Mouse (Mus musculus): Measurements from ENCODE around the gene Clns1a. TPM values are rescaled to one million over a fixed set of nuclear protein-coding genes. Genes with fewer than 3 reads are reported as not detected.

The Clns1a gene
- polyA plus RNA-seq, 1 experiment from 2014 or later: 96.0 TPM

DNA sequence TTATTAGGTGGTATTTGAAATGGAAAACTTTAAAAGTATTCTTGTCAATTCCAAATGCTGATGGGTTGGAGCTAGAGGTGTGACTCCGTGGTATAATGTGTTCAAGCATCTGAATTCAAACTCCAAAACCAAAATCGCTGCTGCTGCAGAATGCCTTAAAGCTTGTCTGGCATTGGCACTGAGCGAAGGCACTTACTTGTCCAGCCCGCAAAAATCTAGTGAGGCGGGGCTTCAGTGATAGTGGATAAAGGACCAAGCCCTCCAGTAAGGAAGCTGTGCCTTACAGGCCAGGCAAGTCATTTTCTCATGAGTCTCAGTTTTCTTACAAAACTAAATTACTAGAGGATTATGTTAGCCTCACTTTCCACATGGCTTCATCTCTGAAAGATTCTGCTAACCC lies 11.4 kb downstream of the Clns1a start:
- Histone ChIP-seq H3K27me3 (replicated peaks) (no peaks in the 10 kb centered on the region), H3K9me3 (no peaks in the 10 kb centered on the region), H3K27ac (replicated peaks) (no peak overlapping the region), H3K9ac (no peak overlapping the region), H3K4me3 (no peak overlapping the region), H3K4me2 (no peak overlapping the region), H3K36me3 (peaks cover 26% of the 10 kb centered on the region), H3K4me1 (peaks cover 18% of the 10 kb centered on the region)
- no peak for ATAC-seq (ENCODE audit: extremely low read depth, insufficient number of reproducible peaks, low FRiP score, low TSS enrichment)
- 66% methylated on average over 5 of the region's 5 CpGs for WGBS

DNA sequence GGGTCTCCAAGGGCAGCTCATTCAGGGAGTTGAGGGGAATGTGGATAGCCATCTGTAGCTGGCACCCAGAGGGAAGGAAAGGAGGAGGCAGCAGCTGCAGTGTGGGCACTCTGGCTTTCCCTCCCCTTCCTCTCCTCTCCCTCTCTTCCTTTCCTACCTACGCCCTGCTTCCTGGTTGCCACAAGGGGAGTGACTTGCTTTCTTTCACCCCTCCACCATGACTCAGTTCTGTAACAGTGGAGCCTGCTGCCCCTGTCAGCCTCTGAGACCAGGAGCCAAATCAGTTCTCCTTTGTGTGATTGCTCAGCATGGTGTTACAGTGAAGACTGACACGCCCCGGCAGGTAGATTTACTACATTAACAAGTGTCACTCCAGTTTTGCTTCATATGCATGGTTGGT lies 12.8 kb downstream of the Clns1a start:
- Histone ChIP-seq H3K9me3 (no peaks in the 10 kb centered on the region), H3K27me3 (replicated peaks) (no peaks in the 10 kb centered on the region), H3K9ac (no peak overlapping the region), H3K4me2 (no peak overlapping the region), H3K36me3 (peaks cover 36% of the 10 kb centered on the region), H3K4me1 (peaks cover 18% of the 10 kb centered on the region), H3K27ac (replicated peaks) (no peak overlapping the region), H3K4me3 (no peak overlapping the region)
- no peak for ATAC-seq (ENCODE audit: extremely low read depth, insufficient number of reproducible peaks, low FRiP score, low TSS enrichment)
- WGBS: 87% methylated on average over 3 of the region's 3 CpGs

DNA sequence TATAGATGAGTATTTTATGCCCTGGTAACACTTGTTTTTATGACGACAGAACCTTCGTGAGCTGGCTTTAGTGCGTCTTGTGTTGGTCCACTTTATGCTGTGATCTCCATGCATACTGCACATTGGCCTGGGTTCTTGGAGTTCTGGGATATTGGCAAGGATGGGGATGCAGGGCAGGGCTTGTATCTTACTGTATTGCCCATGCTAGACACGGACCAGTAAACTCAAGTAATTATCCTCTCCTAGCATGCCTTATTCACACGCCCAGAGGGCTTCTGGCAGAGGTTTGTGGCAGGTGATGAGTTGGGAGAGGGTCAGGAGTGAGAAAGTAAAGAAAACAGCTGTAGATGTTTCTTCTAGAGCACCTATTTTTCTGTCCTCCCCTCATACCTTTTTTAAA lies 18.2 kb downstream of the Clns1a start:
- H3K27me3 ChIP-seq (replicated peaks): no peaks in the 10 kb centered on the region
- H3K9ac ChIP-seq: no peak overlapping the region
- H3K36me3 ChIP-seq: peaks cover 81% of the 10 kb centered on the region
- no peak overlapping the region for H3K4me2 ChIP-seq
- H3K9me3 ChIP-seq: peaks cover 6% of the 10 kb centered on the region; the same call in 1 of the 2 replicates
- 92% methylated on average over 5 of the region's 5 CpGs for WGBS
- H3K4me1 ChIP-seq: no peaks in the 10 kb centered on the region
- no peak overlapping the region for H3K27ac ChIP-seq (replicated peaks)
- H3K4me3 ChIP-seq: no peak overlapping the region
- no peak for ATAC-seq (ENCODE audit: extremely low read depth, insufficient number of reproducible peaks, low FRiP score, low TSS enrichment)

DNA sequence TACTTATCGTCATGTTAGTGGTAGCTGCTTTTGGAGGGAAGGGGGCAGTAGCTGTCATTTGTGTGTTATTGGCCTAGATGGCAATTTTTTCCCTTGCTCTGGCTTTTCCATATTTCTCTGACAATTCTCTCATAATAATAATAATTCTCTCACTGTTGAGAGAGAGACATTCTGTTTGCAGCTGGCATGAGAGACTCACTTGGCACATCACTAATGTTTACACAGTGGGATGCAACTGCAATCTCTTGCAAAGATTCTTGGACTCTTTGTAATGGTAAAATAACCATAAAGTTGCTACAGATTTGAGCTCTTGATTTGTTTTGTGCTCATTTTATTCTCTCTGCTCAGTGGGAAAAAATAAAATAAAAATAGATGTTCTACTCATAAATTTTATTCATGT lies 20.9 kb downstream of the Clns1a start:
- Histone ChIP-seq H3K36me3 (peaks cover 85% of the 10 kb centered on the region), H3K9ac (0 out of 2 replicates have a peak overlapping the region, but pooled peaks have one; percentile 14), H3K27me3 (replicated peaks) (no peaks in the 10 kb centered on the region), H3K4me2 (no peak overlapping the region), H3K4me3 (no peak overlapping the region), H3K4me1 (no peaks in the 10 kb centered on the region), H3K27ac (replicated peaks) (no peak overlapping the region), H3K9me3 (peaks cover 6% of the 10 kb centered on the region; the same call in 1 of the 2 replicates)
- 80% methylated on average over 1 of the region's 1 CpGs for WGBS
- ATAC-seq (ENCODE audit: extremely low read depth, insufficient number of reproducible peaks, low FRiP score, low TSS enrichment): no peak

DNA sequence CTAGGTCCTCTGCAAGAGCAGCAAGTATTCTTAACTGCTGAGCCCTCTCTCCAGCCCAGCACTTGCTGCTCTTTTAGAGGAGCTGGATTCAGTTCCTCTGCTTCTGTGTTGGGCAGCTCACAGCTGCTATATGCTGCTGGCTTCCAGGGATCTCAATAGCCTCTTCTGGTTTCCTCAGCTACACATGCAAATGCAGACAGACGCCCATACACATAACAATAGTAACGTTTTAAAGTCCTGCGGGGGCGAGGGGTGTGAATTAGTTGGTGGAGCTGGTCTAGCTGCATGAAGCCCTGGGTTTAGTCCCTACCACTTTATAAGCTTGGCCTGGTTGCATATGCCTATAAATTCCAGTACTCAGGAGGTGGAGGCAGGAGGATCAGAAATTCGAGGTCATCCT lies 22.6 kb downstream of the Clns1a start:
- Histone ChIP-seq H3K4me2 (no peak overlapping the region), H3K4me1 (no peaks in the 10 kb centered on the region), H3K27ac (replicated peaks) (no peak overlapping the region), H3K27me3 (replicated peaks) (no peaks in the 10 kb centered on the region), H3K36me3 (peaks cover 84% of the 10 kb centered on the region), H3K9me3 (peaks cover 6% of the 10 kb centered on the region; the same call in 1 of the 2 replicates), H3K9ac (no peak overlapping the region), H3K4me3 (no peak overlapping the region)
- no peak for ATAC-seq (ENCODE audit: extremely low read depth, insufficient number of reproducible peaks, low FRiP score, low TSS enrichment)
- WGBS: 82% methylated on average over 5 of the region's 5 CpGs

DNA sequence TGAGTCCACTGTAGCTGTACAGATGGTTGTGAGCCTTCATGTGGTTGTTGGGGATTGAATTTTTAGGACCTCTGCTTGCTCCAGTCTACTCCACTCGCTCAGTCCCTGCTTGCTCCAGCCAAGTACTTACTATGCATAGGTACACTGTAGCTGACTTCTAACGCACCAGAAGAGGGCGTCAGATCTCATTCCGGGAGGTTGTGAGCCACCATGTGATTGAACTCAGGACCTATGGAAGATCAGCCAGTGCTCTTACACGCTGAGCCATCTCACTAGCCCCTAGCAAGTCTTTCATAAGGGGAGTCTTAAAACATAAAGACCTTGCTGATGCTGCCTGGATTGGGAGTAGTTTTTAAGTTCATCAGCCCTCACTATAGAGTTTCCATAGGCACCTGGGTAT lies 23.7 kb downstream of the Clns1a start:
- Histone ChIP-seq H3K4me1 (no peaks in the 10 kb centered on the region), H3K9ac (no peak overlapping the region), H3K4me2 (no peak overlapping the region), H3K27ac (replicated peaks) (no peak overlapping the region), H3K36me3 (peaks cover 82% of the 10 kb centered on the region), H3K9me3 (peaks cover under 1% of the 10 kb centered on the region; the same call in 1 of the 2 replicates), H3K4me3 (no peak overlapping the region), H3K27me3 (replicated peaks) (no peaks in the 10 kb centered on the region)
- 81% methylated on average over 5 of the region's 5 CpGs for WGBS
- no peak for ATAC-seq (ENCODE audit: extremely low read depth, insufficient number of reproducible peaks, low FRiP score, low TSS enrichment)

DNA sequence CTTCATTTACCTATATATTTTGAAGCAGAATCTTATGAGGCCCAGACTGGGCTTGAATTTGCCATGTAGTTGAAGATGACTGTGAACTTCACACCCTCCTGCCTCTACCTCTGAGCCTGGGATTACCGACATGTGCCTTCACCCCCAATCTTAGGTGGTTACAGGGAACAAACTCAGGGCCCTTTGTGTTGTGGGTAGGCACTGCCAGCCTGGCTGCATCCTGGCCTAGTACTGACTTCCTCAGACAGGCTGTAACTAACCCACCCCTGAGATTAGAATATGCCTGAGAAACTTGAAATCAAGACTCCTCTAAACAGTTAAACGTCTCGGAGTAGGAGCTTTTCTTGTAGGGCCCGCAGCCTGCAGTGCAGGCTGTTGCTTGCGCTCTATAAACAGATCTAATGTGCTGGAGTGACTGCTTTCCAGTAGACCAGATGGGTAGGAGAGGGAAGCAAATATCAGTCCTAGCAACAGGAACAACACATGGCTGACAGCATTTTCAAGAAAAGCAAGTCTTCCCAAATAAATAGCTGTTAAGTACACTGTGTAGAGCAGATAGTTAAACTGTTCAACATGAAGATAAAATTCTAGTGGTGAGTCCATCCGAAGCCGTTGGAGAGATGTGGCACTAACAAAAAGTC lies 26.0 kb downstream of the Clns1a start:
- Histone ChIP-seq H3K4me1 (no peaks in the 10 kb centered on the region), H3K36me3 (peaks cover 70% of the 10 kb centered on the region), H3K4me2 (no peak overlapping the region), H3K9ac (no peak overlapping the region), H3K4me3 (no peak overlapping the region), H3K27me3 (replicated peaks) (no peaks in the 10 kb centered on the region), H3K27ac (replicated peaks) (no peak overlapping the region), H3K9me3 (no peaks in the 10 kb centered on the region)
- WGBS: 89% methylated on average over 7 of the region's 7 CpGs
- ATAC-seq (ENCODE audit: extremely low read depth, insufficient number of reproducible peaks, low FRiP score, low TSS enrichment): no peak

DNA sequence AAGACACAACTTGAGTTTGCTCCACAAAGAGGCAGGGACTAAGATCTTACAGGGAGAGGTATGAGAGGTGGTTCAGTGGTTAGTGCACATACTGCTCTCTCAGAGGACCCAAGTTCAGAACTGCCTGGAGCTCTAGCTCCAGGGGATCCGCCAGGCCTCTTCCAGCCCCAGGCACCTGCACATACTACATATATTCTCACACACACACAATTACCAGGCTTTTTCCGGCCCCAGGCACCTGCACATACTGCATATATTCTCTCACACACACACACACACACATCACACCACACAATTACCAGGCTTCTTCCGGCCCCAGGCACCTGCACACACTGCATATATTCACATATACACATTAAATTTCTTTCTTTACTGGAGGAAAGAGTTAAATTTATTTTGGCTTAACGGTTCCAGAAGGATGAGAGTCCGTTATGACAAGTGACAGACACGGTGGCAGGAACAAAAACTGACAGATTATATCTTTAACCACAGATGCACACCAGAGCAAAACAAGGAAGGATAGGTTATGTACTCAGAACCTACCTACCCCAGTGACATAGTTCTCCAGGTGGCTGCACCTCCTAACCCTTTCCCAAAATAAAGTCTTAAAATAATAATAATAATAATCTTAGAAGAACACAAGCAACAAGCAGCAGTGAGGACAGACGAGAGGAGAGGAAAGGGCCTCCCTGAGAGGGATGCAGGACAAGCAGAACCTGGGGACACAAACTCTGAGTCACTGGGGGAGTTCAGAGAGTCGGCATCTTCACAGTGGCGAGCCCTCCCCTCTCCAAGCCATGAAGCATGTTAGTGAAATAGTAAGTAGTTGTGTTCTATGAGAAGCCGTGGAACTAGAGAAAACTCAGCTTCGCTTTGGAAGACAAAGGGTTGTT lies 27.5 kb downstream of the Clns1a start:
- H3K4me1 ChIP-seq: no peaks in the 10 kb centered on the region
- peaks cover 55% of the 10 kb centered on the region for H3K36me3 ChIP-seq
- no peak overlapping the region for H3K4me2 ChIP-seq
- H3K27me3 ChIP-seq (replicated peaks): no peaks in the 10 kb centered on the region
- H3K4me3 ChIP-seq: no peak overlapping the region
- H3K27ac ChIP-seq (replicated peaks): no peak overlapping the region
- WGBS: 86% methylated on average over 11 of the region's 11 CpGs
- H3K9ac ChIP-seq: no peak overlapping the region
- H3K9me3 ChIP-seq: no peaks in the 10 kb centered on the region
- no peak for ATAC-seq (ENCODE audit: extremely low read depth, insufficient number of reproducible peaks, low FRiP score, low TSS enrichment)

DNA sequence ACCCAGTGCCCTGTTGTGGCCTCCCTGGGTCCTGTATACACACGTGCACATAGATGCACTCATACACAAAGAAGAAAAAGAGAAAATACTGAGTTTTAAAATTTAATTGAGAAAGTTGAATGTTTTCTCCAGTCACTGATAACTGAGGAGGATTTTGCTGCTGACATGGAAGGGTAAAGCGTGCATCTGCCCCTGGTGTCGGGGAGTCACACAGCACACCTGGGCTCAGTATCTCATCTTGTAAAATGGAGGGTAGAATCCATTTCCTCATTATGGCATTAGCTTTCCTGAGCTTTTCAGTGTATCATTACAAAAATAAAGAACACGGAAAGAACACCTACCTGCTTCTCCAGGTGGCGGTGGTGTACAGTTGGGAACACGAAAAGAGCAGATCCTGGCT lies 29.0 kb downstream of the Clns1a start:
- peaks cover 2% of the 10 kb centered on the region for H3K4me1 ChIP-seq
- 98% methylated on average over 6 of the region's 6 CpGs for WGBS
- H3K27ac ChIP-seq (replicated peaks): no peak overlapping the region

DNA sequence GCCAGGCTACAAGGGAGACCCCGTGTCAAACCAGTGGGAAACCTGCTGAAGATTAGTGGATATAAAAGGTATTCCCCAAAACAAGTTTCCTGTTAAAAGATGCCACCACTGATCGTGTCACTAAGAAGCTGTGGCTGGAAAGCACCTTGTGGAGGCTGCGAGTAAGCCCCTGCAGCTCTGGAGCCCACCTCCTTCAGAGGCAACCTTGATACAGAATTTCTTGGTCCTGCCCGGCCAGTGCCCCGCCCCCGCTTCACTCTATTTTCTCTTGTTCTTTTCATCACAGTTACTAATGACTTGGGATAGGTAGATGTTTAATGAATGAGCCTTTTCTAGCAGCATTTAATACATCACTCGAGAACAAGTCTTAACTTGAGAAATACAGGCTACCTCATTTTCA lies 29.6 kb downstream of the Clns1a start:
- no peaks in the 10 kb centered on the region for H3K9me3 ChIP-seq
- no peak overlapping the region for H3K27ac ChIP-seq (replicated peaks)
- WGBS: 82% methylated on average over 7 of the region's 7 CpGs
- no peak overlapping the region for H3K4me3 ChIP-seq
- H3K9ac ChIP-seq: no peak overlapping the region
- no peak overlapping the region for H3K4me2 ChIP-seq
- H3K36me3 ChIP-seq: peaks cover 36% of the 10 kb centered on the region
- H3K27me3 ChIP-seq (replicated peaks): no peaks in the 10 kb centered on the region
- ATAC-seq (ENCODE audit: extremely low read depth, insufficient number of reproducible peaks, low FRiP score, low TSS enrichment): no peak
- H3K4me1 ChIP-seq: peaks cover 4% of the 10 kb centered on the region

More for the DNA sequence above, 29.0 kb downstream of the Clns1a start:
- H3K9me3 ChIP-seq: no peaks in the 10 kb centered on the region
- H3K4me2 ChIP-seq: no peak overlapping the region
- no peak overlapping the region for H3K9ac ChIP-seq
- no peaks in the 10 kb centered on the region for H3K27me3 ChIP-seq (replicated peaks)
- no peak for ATAC-seq (ENCODE audit: extremely low read depth, insufficient number of reproducible peaks, low FRiP score, low TSS enrichment)
- H3K4me3 ChIP-seq: no peak overlapping the region
- peaks cover 40% of the 10 kb centered on the region for H3K36me3 ChIP-seq

DNA sequence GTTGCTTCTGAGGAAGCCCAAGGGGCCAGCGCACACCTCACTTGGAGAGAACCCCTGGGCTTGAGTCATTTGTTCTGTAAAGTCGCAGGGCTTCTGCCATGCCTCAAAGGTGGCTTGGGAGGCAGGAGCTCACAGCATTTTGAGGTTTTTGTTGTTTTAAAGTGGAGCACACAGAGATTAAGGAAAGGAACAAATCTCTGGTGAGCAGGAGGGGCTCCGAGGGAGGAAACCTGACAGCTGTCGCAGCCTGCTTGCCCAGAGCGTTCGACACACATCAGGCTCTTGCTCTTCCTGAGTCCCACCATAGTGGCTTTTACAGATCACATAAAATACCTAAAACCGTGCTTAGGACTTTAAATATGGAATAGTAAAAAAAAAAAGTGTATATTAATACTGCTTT lies 30.3 kb downstream of the Clns1a start:
- H3K36me3 ChIP-seq: peaks cover 34% of the 10 kb centered on the region
- 68% methylated on average over 7 of the region's 7 CpGs for WGBS
- H3K4me1 ChIP-seq: peaks cover 4% of the 10 kb centered on the region
- no peak for ATAC-seq (ENCODE audit: extremely low read depth, insufficient number of reproducible peaks, low FRiP score, low TSS enrichment)
- no peaks in the 10 kb centered on the region for H3K9me3 ChIP-seq
- no peak overlapping the region for H3K9ac ChIP-seq
- H3K27me3 ChIP-seq (replicated peaks): no peaks in the 10 kb centered on the region
- no peak overlapping the region for H3K27ac ChIP-seq (replicated peaks)
- no peak overlapping the region for H3K4me3 ChIP-seq
- H3K4me2 ChIP-seq: no peak overlapping the region
